22 mouse cellular contexts compared by ENCODE assay signal in genomic region chr11:5219371-5219770, GRCm38 (mm10).
"Had no signal": no experiment of that assay in that cellular context is flagged by ENCODE, and none has a peak within 500 bp of the region (broad histone marks: within the 10 kb centered on the region; RNA-seq: fewer than 3 reads in every experiment).

No protein-coding gene starts in this region.

- ATAC-seq: intestine, embryonic 16.5 days; liver, embryonic 12.5 days; midbrain, embryonic 13.5 days had no signal

- H3K27ac ChIP-seq: limb, embryonic 10.5 days; limb, embryonic 13.5 days; liver, embryonic 12.5 days; liver, embryonic 15.5 days; lung, embryonic 15.5 days; midbrain, embryonic 10.5 days; midbrain, embryonic 13.5 days had no signal

- DNase-seq: kidney, adult 18-20 months; kidney, adult 9 months; kidney, postnatal 14 days; kidney, postnatal 4 days; liver; lung, adult 18-20 months; lung, postnatal 10 days; lung, postnatal 36 days; right cerebral cortex, postnatal 14 days; right cerebral cortex, postnatal 4 days; thymus, adult 18-20 months; thymus, postnatal 25 days had no signal

- H3K4me1 ChIP-seq: liver, embryonic 12.5 days; liver, embryonic 15.5 days had no signal

- H3K4me2 ChIP-seq: limb, embryonic 13.5 days; liver, embryonic 12.5 days; liver, embryonic 15.5 days; lung, embryonic 15.5 days; midbrain, embryonic 13.5 days; neural tube, embryonic 13.5 days had no signal

- H3K9ac ChIP-seq: limb, embryonic 13.5 days; liver, embryonic 12.5 days; liver, embryonic 15.5 days; lung, embryonic 15.5 days; midbrain, embryonic 13.5 days; neural tube, embryonic 13.5 days had no signal

- H3K4me3 ChIP-seq: limb, embryonic 10.5 days; limb, embryonic 13.5 days; liver, embryonic 12.5 days; liver, embryonic 15.5 days; lung, embryonic 15.5 days; megakaryocyte, embryonic 14.5 days; midbrain, embryonic 10.5 days; midbrain, embryonic 13.5 days; neural tube, embryonic 13.5 days had no signal

- H3K9me3 ChIP-seq: limb, embryonic 10.5 days; limb, embryonic 13.5 days; liver, embryonic 12.5 days; liver, embryonic 15.5 days; lung, embryonic 15.5 days; megakaryocyte, embryonic 14.5 days; midbrain, embryonic 10.5 days; midbrain, embryonic 13.5 days; neural tube, embryonic 13.5 days had no signal

- H3K36me3 ChIP-seq: limb, embryonic 10.5 days; liver, embryonic 12.5 days; liver, embryonic 15.5 days; lung, embryonic 15.5 days; midbrain, embryonic 13.5 days had no signal

- H3K27me3 ChIP-seq: limb, embryonic 13.5 days; liver, embryonic 12.5 days; liver, embryonic 15.5 days; lung, embryonic 15.5 days; neural tube, embryonic 13.5 days had no signal
